Mouse (Mus musculus): ENCODE data around the gene Gm8764. TPM values are rescaled to one million over a fixed set of nuclear protein-coding genes. Genes with fewer than 3 reads are reported as not detected.
"Not testable (repeated sequence)": the region's sequence is repeated elsewhere in the genome, so short reads cannot be mapped to it uniquely, and the experiment has no call there.

The Gm8764 gene
- total and polyA plus RNA-seq, 2 experiments from 2014 or later = not detected

DNA sequence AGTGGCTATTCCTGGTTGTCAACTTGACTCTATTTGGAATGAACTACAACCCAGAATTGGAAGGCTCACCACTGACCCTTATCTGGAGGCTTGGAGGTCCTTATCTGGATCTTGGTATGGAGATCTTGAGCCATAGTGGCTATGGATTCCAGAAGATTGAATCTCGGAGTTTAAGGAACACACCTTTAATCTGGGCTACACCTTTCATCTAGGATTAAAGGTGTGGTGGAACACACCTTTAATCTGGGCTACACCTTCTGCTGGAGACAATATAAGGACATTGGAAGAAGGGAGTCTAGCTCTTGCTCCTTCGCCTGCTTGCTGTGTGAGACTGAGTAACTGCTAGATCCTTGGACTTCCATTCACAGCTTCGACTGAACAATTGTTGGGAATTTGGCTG lies 33.9 kb downstream of the Gm8764 start, which contains the start of gene Gm4340:
Gene Gm4340 (plus strand): TSS at position 301 of the 400 bp plus-strand sequence.
- H3K9me3 ChIP-seq (replicated peaks; ENCODE audit: control insufficient read depth, low read length); H3K27ac ChIP-seq (ENCODE audit: low read depth); H3K36me3 ChIP-seq (replicated peaks; ENCODE audit: control insufficient read depth, insufficient read depth, low read length); H3K4me1 ChIP-seq (ENCODE audit: control insufficient read depth, insufficient read depth); ATAC-seq (ENCODE audit: insufficient read depth, low read depth); H3K27me3 ChIP-seq (ENCODE audit: control insufficient read depth, insufficient read depth, low read length); H3K9ac ChIP-seq (replicated peaks; ENCODE audit: low read depth, low read length); H3K4me3 ChIP-seq (ENCODE audit: low read depth, low read length); H3K4me2 ChIP-seq (ENCODE audit: low read depth, low read length); DNase-seq (ENCODE audit: low spot score): not testable (repeated sequence)
- WGBS = no CpG with 5 or more reads among the region's 3 CpGs

DNA sequence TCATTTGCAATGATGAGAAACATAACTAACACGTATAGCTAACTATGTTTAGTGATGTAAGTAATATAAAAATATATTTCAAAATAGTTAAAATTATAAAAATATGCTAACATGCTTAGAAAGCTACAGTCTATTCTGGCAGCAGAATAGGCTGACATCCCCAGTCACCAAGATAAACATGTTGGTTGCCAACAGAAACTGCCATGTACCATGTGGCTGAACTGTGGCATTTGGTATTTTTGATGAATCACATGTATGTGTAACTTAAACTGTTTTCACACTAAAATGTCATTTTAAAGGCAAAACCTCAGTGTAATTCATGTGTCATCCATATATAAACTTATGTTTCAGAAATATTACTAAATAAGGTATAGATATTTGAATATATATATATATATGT lies 49.8 kb downstream of the Gm8764 start:
- Histone ChIP-seq H3K27ac (ENCODE audit: low read depth) (no peak overlapping the region), H3K4me1 (ENCODE audit: control insufficient read depth, insufficient read depth) (no peaks in the 10 kb centered on the region), H3K9me3 (replicated peaks; ENCODE audit: control insufficient read depth, low read length) (no peaks in the 10 kb centered on the region), H3K36me3 (replicated peaks; ENCODE audit: control insufficient read depth, insufficient read depth, low read length) (no peaks in the 10 kb centered on the region), H3K27me3 (ENCODE audit: control insufficient read depth, insufficient read depth, low read length) (no peaks in the 10 kb centered on the region), H3K9ac (replicated peaks; ENCODE audit: low read depth, low read length) (no peak overlapping the region), H3K4me3 (ENCODE audit: low read depth, low read length) (no peak overlapping the region), H3K4me2 (ENCODE audit: low read depth, low read length) (no peak overlapping the region)
- DNase-seq (ENCODE audit: low spot score) (no peak), ATAC-seq (ENCODE audit: insufficient read depth, low read depth) (no peak)
- WGBS = 83% methylated on average over 1 of the region's 1 CpGs
- TF ChIP-seq EP300 (IDR thresholded peaks at IDR 0.05; ENCODE audit: low read depth) = no peak
- TF ChIP-seq CTCF (IDR thresholded peaks at IDR 0.05; ENCODE audit: low read depth) = no peak

DNA sequence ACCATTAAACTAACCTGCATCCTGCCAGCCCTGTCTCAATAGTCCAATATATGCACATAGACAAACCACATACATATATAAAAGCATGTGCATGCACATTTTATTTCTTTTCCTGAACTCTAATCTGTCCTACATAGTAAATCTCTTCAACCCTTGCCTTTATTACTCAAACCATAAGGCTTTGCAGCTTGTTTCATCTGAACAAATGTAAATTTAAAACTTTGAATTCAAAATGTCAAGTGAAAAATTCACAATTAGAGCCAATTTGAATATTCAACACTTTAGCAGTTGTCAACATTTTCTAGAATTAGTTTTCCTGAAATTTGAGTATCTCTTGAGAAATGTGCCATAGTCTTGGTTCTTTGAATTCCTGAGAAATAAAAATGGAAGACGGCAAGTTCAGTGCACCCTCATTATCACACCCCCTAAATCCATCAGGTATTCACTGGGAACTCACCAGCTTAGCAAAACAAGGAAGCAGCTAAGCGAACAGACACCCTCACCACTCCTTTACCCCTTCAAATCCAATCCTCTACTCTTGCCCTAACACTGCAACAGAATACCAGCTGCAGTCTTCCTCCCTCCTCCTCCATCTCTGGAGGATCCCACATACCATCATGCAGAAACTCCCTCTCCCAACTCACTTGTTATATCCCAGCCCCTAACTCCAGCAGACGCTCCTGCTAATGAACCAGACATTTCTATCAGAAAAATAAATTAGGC lies 50.6 kb downstream of the Gm8764 start:
- TF ChIP-seq CTCF (IDR thresholded peaks at IDR 0.05; ENCODE audit: low read depth) (no peak), EP300 (IDR thresholded peaks at IDR 0.05; ENCODE audit: low read depth) (no peak)
- no peaks in the 10 kb centered on the region for H3K9me3 ChIP-seq (replicated peaks; ENCODE audit: control insufficient read depth, low read length)
- no peak for DNase-seq (ENCODE audit: low spot score)
- no peak for ATAC-seq (ENCODE audit: insufficient read depth, low read depth)
- H3K27ac ChIP-seq (ENCODE audit: low read depth) = no peak overlapping the region
- H3K36me3 ChIP-seq (replicated peaks; ENCODE audit: control insufficient read depth, insufficient read depth, low read length) = no peaks in the 10 kb centered on the region
- no peak overlapping the region for H3K9ac ChIP-seq (replicated peaks; ENCODE audit: low read depth, low read length)
- 57% methylated on average over 3 of the region's 3 CpGs for WGBS
- no peaks in the 10 kb centered on the region for H3K27me3 ChIP-seq (ENCODE audit: control insufficient read depth, insufficient read depth, low read length)
- no peak overlapping the region for H3K4me3 ChIP-seq (ENCODE audit: low read depth, low read length)
- no peaks in the 10 kb centered on the region for H3K4me1 ChIP-seq (ENCODE audit: control insufficient read depth, insufficient read depth)
- H3K4me2 ChIP-seq (ENCODE audit: low read depth, low read length) = no peak overlapping the region

Other genes with a start within 250 kb of the Gm8764 start
- not detected in 2 replicates for gene Gm21293, start 17.0 kb upstream of the Gm8764 start, total RNA-seq (2014; rRNA removed; ENCODE audit: low replicate concordance)
- not detected in 2 replicates for gene Gm21293, start 17.0 kb upstream of the Gm8764 start, polyA plus RNA-seq (2015; fragmentation: Nextera tagmentation; extraction: Ambion mirVana)
- not detected in 2 replicates for gene Gm6763, start 8.5 kb upstream of the Gm8764 start, total RNA-seq (2014; rRNA removed; ENCODE audit: low replicate concordance)
- not detected in 2 replicates for gene Gm6763, start 8.5 kb upstream of the Gm8764 start, polyA plus RNA-seq (2015; fragmentation: Nextera tagmentation; extraction: Ambion mirVana)
- gene Gm21304, start 8.5 kb downstream of the Gm8764 start, total RNA-seq (2014; rRNA removed; ENCODE audit: low replicate concordance) = not detected in 2 replicates
- gene Gm21304, start 8.5 kb downstream of the Gm8764 start, polyA plus RNA-seq (2015; fragmentation: Nextera tagmentation; extraction: Ambion mirVana) = not detected in 2 replicates
- gene Gm21312, start 17.0 kb downstream of the Gm8764 start, total RNA-seq (2014; rRNA removed; ENCODE audit: low replicate concordance) = not detected in 2 replicates
- gene Gm21312, start 17.0 kb downstream of the Gm8764 start, polyA plus RNA-seq (2015; fragmentation: Nextera tagmentation; extraction: Ambion mirVana) = not detected in 2 replicates
- not detected in 2 replicates for gene Gm20765, start 25.5 kb downstream of the Gm8764 start, total RNA-seq (2014; rRNA removed; ENCODE audit: low replicate concordance)
- gene Gm20765, start 25.5 kb downstream of the Gm8764 start, polyA plus RNA-seq (2015; fragmentation: Nextera tagmentation; extraction: Ambion mirVana) = not detected in 2 replicates
- gene Gm4340, start 34.0 kb downstream of the Gm8764 start, total RNA-seq (2014; rRNA removed; ENCODE audit: low replicate concordance) = not detected in 2 replicates
- not detected in 2 replicates for gene Gm4340, start 34.0 kb downstream of the Gm8764 start, polyA plus RNA-seq (2015; fragmentation: Nextera tagmentation; extraction: Ambion mirVana)